Mouse (Mus musculus) urinary bladder, postnatal 4 days (tissue): ENCODE measurements around the gene Ncapg2.

Source experiments
- DNase-seq, 2 experiments: peaks; one replicate each; pipeline ENCODE4 v3.0.0; 2021 to 2022; ENCODE audit warnings: low spot score in 2 of 2

The Ncapg2 gene

GRCm38 (mm10) chr12:116442184-116442583 is 37.0 kb downstream of the Ncapg2 start:
- DNase-seq: no peak

- DNase-seq: no peak
These were observed 44.3 kb downstream of the Ncapg2 start for GRCm38 (mm10) chr12:116449536-116449935.

- DNase-seq: no peak
These were observed 55.3 kb downstream of the Ncapg2 start for GRCm38 (mm10) chr12:116460379-116461065.

GRCm38 (mm10) chr12:116467030-116467429 is 61.8 kb downstream of the Ncapg2 start:
- DNase-seq: no peak

GRCm38 (mm10) chr12:116468348-116468747 is 63.1 kb downstream of the Ncapg2 start:
- no peak for DNase-seq

GRCm38 (mm10) chr12:116469096-116469495 is 63.9 kb downstream of the Ncapg2 start:
- DNase-seq: no peak

GRCm38 (mm10) chr12:116473264-116473663 is 68.1 kb downstream of the Ncapg2 start:
- no peak for DNase-seq

GRCm38 (mm10) chr12:116473761-116474160 is 68.6 kb downstream of the Ncapg2 start:
- no peak for DNase-seq

- peak in 1 of 2 experiments; percentile 25 for DNase-seq
These were observed 69.5 kb downstream of the Ncapg2 start for GRCm38 (mm10) chr12:116474676-116475075.

- DNase-seq: no peak
These were observed 73.6 kb downstream of the Ncapg2 start for GRCm38 (mm10) chr12:116478771-116479170.

- no peak for DNase-seq
These were observed 76.7 kb downstream of the Ncapg2 start for GRCm38 (mm10) chr12:116481921-116482320.

GRCm38 (mm10) chr12:116483581-116483980 is 78.4 kb downstream of the Ncapg2 start:
- no peak for DNase-seq

GRCm38 (mm10) chr12:116484991-116485390 is 79.8 kb downstream of the Ncapg2 start:
- DNase-seq: no peak

- DNase-seq: peak; percentile 49 to 71
These were observed 80.6 kb downstream of the Ncapg2 start, which contains the start of gene Ptprn2 for GRCm38 (mm10) chr12:116485591-116486403. Gene Ptprn2, plus strand, starts transcription at chr12:116485720.

- DNase-seq: no peak
These were observed 81.2 kb downstream of the Ncapg2 start for GRCm38 (mm10) chr12:116486404-116486730.

GRCm38 (mm10) chr12:116488836-116489235 is 83.6 kb downstream of the Ncapg2 start:
- no peak for DNase-seq

- no peak for DNase-seq
These were observed 85.6 kb downstream of the Ncapg2 start for GRCm38 (mm10) chr12:116490575-116491356.

GRCm38 (mm10) chr12:116498666-116499065 is 93.5 kb downstream of the Ncapg2 start:
- DNase-seq: no peak

GRCm38 (mm10) chr12:116500652-116501051 is 95.5 kb downstream of the Ncapg2 start:
- no peak for DNase-seq

GRCm38 (mm10) chr12:116512482-116512881 is 107.3 kb downstream of the Ncapg2 start:
- no peak for DNase-seq
